Mouse (Mus musculus): ENCODE data around the gene Tmem168. TPM values are rescaled to one million over a fixed set of nuclear protein-coding genes. Genes with fewer than 3 reads are reported as not detected.

The Tmem168 gene
- total RNA-seq (2014; rRNA removed) (22.4 and 24.5 TPM in 2 replicates), polyA plus RNA-seq (2012; rRNA removed) (7.7 and 8.6 TPM in 2 replicates)

GRCm38 (mm10) chr6:13607621-13608493 lies at the start of gene Tmem168:
Tmem168 (minus strand) TSS chr6:13608100.
- Histone ChIP-seq H3K9ac (ENCODE audit: low read depth, low read length) (peak within 1 kb of the TSS; percentile 95), H3K27ac (replicated peaks; ENCODE audit: insufficient read depth, low read depth, low read length) (peak within 1 kb of the TSS; percentile 96), H3K79me2 (ENCODE audit: control insufficient read depth, insufficient read depth, low read length) (peaks cover 3% of the 10 kb centered on the region; the same call in 1 of the 2 replicates), H3K36me3 (ENCODE audit: control insufficient read depth, insufficient read depth, low read length) (peaks cover 4% of the 10 kb centered on the region), H3K4me3 (ENCODE audit: insufficient read depth, low read depth, low read length) (peak within 1 kb of the TSS; percentile 97), H3K4me1 (ENCODE audit: control insufficient read depth, insufficient read depth, low read length) (peaks cover 3% of the 10 kb centered on the region; the same call in 1 of the 2 replicates), H3K27me3 (ENCODE audit: control insufficient read depth, insufficient read depth, low read length) (no peaks in the 10 kb centered on the region)
- peak; percentile 76 for DNase-seq (ENCODE audit: extremely low read depth, low read depth, low spot score)
- 0 out of 2 replicates have a peak, but pooled peaks have one; percentile 57 for TF ChIP-seq POLR2A (IDR thresholded peaks at IDR 0.05; ENCODE audit: extremely low read depth, insufficient read depth, low read length)
- TF ChIP-seq CTCF (IDR thresholded peaks at IDR 0.05; ENCODE audit: low read depth, low read length): peak; percentile 16; the same call in 1 of the 2 replicates
- WGBS: 3% methylated on average over 71 of the region's 71 CpGs

- H3K4me3 ChIP-seq (ENCODE audit: insufficient read depth, low read depth, low read length): no peak overlapping the region
- H3K27me3 ChIP-seq (ENCODE audit: control insufficient read depth, insufficient read depth, low read length): no peaks in the 10 kb centered on the region
- DNase-seq (ENCODE audit: extremely low read depth, low read depth, low spot score): peak; percentile 93
- H3K79me2 ChIP-seq (ENCODE audit: control insufficient read depth, insufficient read depth, low read length): peaks cover 4% of the 10 kb centered on the region; the same call in 1 of the 2 replicates
- TF ChIP-seq POLR2A (IDR thresholded peaks at IDR 0.05; ENCODE audit: extremely low read depth, insufficient read depth, low read length): no peak
- no peak for TF ChIP-seq CTCF (IDR thresholded peaks at IDR 0.05; ENCODE audit: low read depth, low read length)
- H3K36me3 ChIP-seq (ENCODE audit: control insufficient read depth, insufficient read depth, low read length): peaks cover 2% of the 10 kb centered on the region; the same call in 1 of the 2 replicates
- no peak overlapping the region for H3K27ac ChIP-seq (replicated peaks; ENCODE audit: insufficient read depth, low read depth, low read length)
- H3K9ac ChIP-seq (ENCODE audit: low read depth, low read length): no peak overlapping the region
- H3K4me1 ChIP-seq (ENCODE audit: control insufficient read depth, insufficient read depth, low read length): peaks cover 11% of the 10 kb centered on the region
Observed at GRCm38 (mm10) chr6:13654081-13654480, 46.2 kb upstream of the Tmem168 start.

- peaks cover 14% of the 10 kb centered on the region; the same call in 1 of the 2 replicates for H3K79me2 ChIP-seq (ENCODE audit: control insufficient read depth, insufficient read depth, low read length)
- H3K9ac ChIP-seq (ENCODE audit: low read depth, low read length): no peak overlapping the region
- H3K27me3 ChIP-seq (ENCODE audit: control insufficient read depth, insufficient read depth, low read length): no peaks in the 10 kb centered on the region
- TF ChIP-seq CTCF (IDR thresholded peaks at IDR 0.05; ENCODE audit: low read depth, low read length) (no peak), POLR2A (IDR thresholded peaks at IDR 0.05; ENCODE audit: extremely low read depth, insufficient read depth, low read length) (no peak)
- DNase-seq (ENCODE audit: extremely low read depth, low read depth, low spot score): no peak
- WGBS: 94% methylated on average over 3 of the region's 3 CpGs
- H3K27ac ChIP-seq (replicated peaks; ENCODE audit: insufficient read depth, low read depth, low read length): no peak overlapping the region
- no peaks in the 10 kb centered on the region for H3K36me3 ChIP-seq (ENCODE audit: control insufficient read depth, insufficient read depth, low read length)
- H3K4me3 ChIP-seq (ENCODE audit: insufficient read depth, low read depth, low read length): no peak overlapping the region
- peaks cover 11% of the 10 kb centered on the region for H3K4me1 ChIP-seq (ENCODE audit: control insufficient read depth, insufficient read depth, low read length)
Observed at GRCm38 (mm10) chr6:13652284-13652683, 44.4 kb upstream of the Tmem168 start.

GRCm38 (mm10) chr6:13650854-13651253 lies 43.0 kb upstream of the Tmem168 start:
- Histone ChIP-seq H3K4me1 (ENCODE audit: control insufficient read depth, insufficient read depth, low read length) (peaks cover 11% of the 10 kb centered on the region), H3K9ac (ENCODE audit: low read depth, low read length) (no peak overlapping the region), H3K27ac (replicated peaks; ENCODE audit: insufficient read depth, low read depth, low read length) (no peak overlapping the region), H3K27me3 (ENCODE audit: control insufficient read depth, insufficient read depth, low read length) (no peaks in the 10 kb centered on the region), H3K79me2 (ENCODE audit: control insufficient read depth, insufficient read depth, low read length) (peaks cover 14% of the 10 kb centered on the region; the same call in 1 of the 2 replicates), H3K36me3 (ENCODE audit: control insufficient read depth, insufficient read depth, low read length) (no peaks in the 10 kb centered on the region), H3K4me3 (ENCODE audit: insufficient read depth, low read depth, low read length) (no peak overlapping the region)
- 92% methylated on average over 3 of the region's 3 CpGs for WGBS
- no peak for DNase-seq (ENCODE audit: extremely low read depth, low read depth, low spot score)
- TF ChIP-seq POLR2A (IDR thresholded peaks at IDR 0.05; ENCODE audit: extremely low read depth, insufficient read depth, low read length) (no peak), CTCF (IDR thresholded peaks at IDR 0.05; ENCODE audit: low read depth, low read length) (no peak)

GRCm38 (mm10) chr6:13648305-13648704 lies 40.4 kb upstream of the Tmem168 start:
- H3K36me3 ChIP-seq (ENCODE audit: control insufficient read depth, insufficient read depth, low read length): no peaks in the 10 kb centered on the region
- no peak for DNase-seq (ENCODE audit: extremely low read depth, low read depth, low spot score)
- peaks cover 17% of the 10 kb centered on the region; the same call in 1 of the 2 replicates for H3K79me2 ChIP-seq (ENCODE audit: control insufficient read depth, insufficient read depth, low read length)
- H3K4me1 ChIP-seq (ENCODE audit: control insufficient read depth, insufficient read depth, low read length): peaks cover 3% of the 10 kb centered on the region
- H3K27ac ChIP-seq (replicated peaks; ENCODE audit: insufficient read depth, low read depth, low read length): no peak overlapping the region
- H3K27me3 ChIP-seq (ENCODE audit: control insufficient read depth, insufficient read depth, low read length): no peaks in the 10 kb centered on the region
- TF ChIP-seq POLR2A (IDR thresholded peaks at IDR 0.05; ENCODE audit: extremely low read depth, insufficient read depth, low read length) (no peak), CTCF (IDR thresholded peaks at IDR 0.05; ENCODE audit: low read depth, low read length) (no peak)
- no peak overlapping the region for H3K4me3 ChIP-seq (ENCODE audit: insufficient read depth, low read depth, low read length)
- no peak overlapping the region for H3K9ac ChIP-seq (ENCODE audit: low read depth, low read length)
